Mouse (Mus musculus): ENCODE data around the gene Ttc9. TPM values are rescaled to one million over a fixed set of nuclear protein-coding genes. Genes with fewer than 3 reads are reported as not detected.
A peak's percentile ranks its signal among the peaks of the same experiment; 100 is the strongest.

The Ttc9 gene
- polyA plus RNA-seq, 1 experiment = 31.2 TPM

GRCm38 (mm10) chr12:81609445-81609844 is 21.6 kb upstream of the Ttc9 start:
- TF ChIP-seq CEBPB (IDR thresholded peaks at IDR 0.05; ENCODE audit: insufficient read depth, poor library complexity, severe bottlenecking) (peak; percentile 65; the same call in 1 of the 2 replicates), USF1 (IDR thresholded peaks at IDR 0.05; ENCODE audit: low read depth) (no peak)
- H3K4me3 ChIP-seq = no peak overlapping the region
- H3K27me3 ChIP-seq (ENCODE audit: control insufficient read depth, insufficient read depth, insufficient read length) = no peaks in the 10 kb centered on the region
- H3K36me3 ChIP-seq (ENCODE audit: control insufficient read depth, insufficient read depth) = no peaks in the 10 kb centered on the region
- H3K4me2 ChIP-seq (ENCODE audit: low read depth) = peak overlapping the region; percentile 40
- H3K79me2 ChIP-seq (ENCODE audit: control insufficient read depth, insufficient read depth) = no peaks in the 10 kb centered on the region
- no peak overlapping the region for H3ac ChIP-seq (ENCODE audit: control insufficient read depth, insufficient read length)

GRCm38 (mm10) chr12:81615807-81616206 is 15.2 kb upstream of the Ttc9 start:
- Histone ChIP-seq H3ac (ENCODE audit: control insufficient read depth, insufficient read length) (no peak overlapping the region), H3K4me2 (ENCODE audit: low read depth) (no peak overlapping the region), H3K36me3 (ENCODE audit: control insufficient read depth, insufficient read depth) (no peaks in the 10 kb centered on the region), H3K4me3 (no peak overlapping the region), H3K79me2 (ENCODE audit: control insufficient read depth, insufficient read depth) (no peaks in the 10 kb centered on the region), H3K27me3 (ENCODE audit: control insufficient read depth, insufficient read depth, insufficient read length) (no peaks in the 10 kb centered on the region)
- no peak for TF ChIP-seq MYOG (IDR thresholded peaks at IDR 0.05; ENCODE audit: control insufficient read depth in 1 of 3, insufficient read depth in 1 of 3, insufficient read length in 2 of 3, low read depth in 2 of 3)
- no peak for TF ChIP-seq POLR2AphosphoS2 (IDR thresholded peaks at IDR 0.05; ENCODE audit: insufficient read length, low read depth)
- TF ChIP-seq SRF (IDR thresholded peaks at IDR 0.05; ENCODE audit: control insufficient read depth, insufficient read length, low read depth) = no peak
- TF ChIP-seq TCF12 (IDR thresholded peaks at IDR 0.05; ENCODE audit: insufficient read depth, poor library complexity, severe bottlenecking) = no peak
- TF ChIP-seq REST (IDR thresholded peaks at IDR 0.05; ENCODE audit: insufficient read depth, insufficient read length) = no peak
- TF ChIP-seq TCF3 (IDR thresholded peaks at IDR 0.05; ENCODE audit: insufficient read length, low read depth) = no peak
- no peak for TF ChIP-seq MAX (IDR thresholded peaks at IDR 0.05; ENCODE audit: low read depth)
- no peak for TF ChIP-seq CEBPB (IDR thresholded peaks at IDR 0.05; ENCODE audit: insufficient read depth, poor library complexity, severe bottlenecking)
- no peak for TF ChIP-seq E2F4 (IDR thresholded peaks at IDR 0.05; ENCODE audit: insufficient read depth)
- TF ChIP-seq MYOD1 (IDR thresholded peaks at IDR 0.05; ENCODE audit: control insufficient read depth in 1 of 3, insufficient read length in 2 of 3, low read depth in 2 of 3) = no peak
- no peak for TF ChIP-seq USF1 (IDR thresholded peaks at IDR 0.05; ENCODE audit: low read depth)
- TF ChIP-seq POLR2A (IDR thresholded peaks at IDR 0.05; ENCODE audit: insufficient read length, low read depth) = no peak

GRCm38 (mm10) chr12:81616980-81617379 is 14.1 kb upstream of the Ttc9 start:
- TF ChIP-seq POLR2A (IDR thresholded peaks at IDR 0.05; ENCODE audit: insufficient read length, low read depth) (no peak), TCF3 (IDR thresholded peaks at IDR 0.05; ENCODE audit: insufficient read length, low read depth) (no peak), E2F4 (IDR thresholded peaks at IDR 0.05; ENCODE audit: insufficient read depth) (no peak), POLR2AphosphoS2 (IDR thresholded peaks at IDR 0.05; ENCODE audit: insufficient read length, low read depth) (no peak), MYOG (IDR thresholded peaks at IDR 0.05; ENCODE audit: control insufficient read depth in 1 of 3, insufficient read depth in 1 of 3, insufficient read length in 2 of 3, low read depth in 2 of 3) (no peak), CEBPB (IDR thresholded peaks at IDR 0.05; ENCODE audit: insufficient read depth, poor library complexity, severe bottlenecking) (no peak), MYOD1 (IDR thresholded peaks at IDR 0.05; ENCODE audit: control insufficient read depth in 1 of 3, insufficient read length in 2 of 3, low read depth in 2 of 3) (peak in 2 of 3 experiments; percentile 30 to 57), MAX (IDR thresholded peaks at IDR 0.05; ENCODE audit: low read depth) (no peak)
- no peaks in the 10 kb centered on the region for H3K36me3 ChIP-seq (ENCODE audit: control insufficient read depth, insufficient read depth)
- no peaks in the 10 kb centered on the region for H3K79me2 ChIP-seq (ENCODE audit: control insufficient read depth, insufficient read depth)
- no peaks in the 10 kb centered on the region for H3K27me3 ChIP-seq (ENCODE audit: control insufficient read depth, insufficient read depth, insufficient read length)
- H3K4me2 ChIP-seq (ENCODE audit: low read depth) = no peak overlapping the region
- H3ac ChIP-seq (ENCODE audit: control insufficient read depth, insufficient read length) = no peak overlapping the region
- no peak overlapping the region for H3K4me3 ChIP-seq

- TF ChIP-seq MYOG (IDR thresholded peaks at IDR 0.05; ENCODE audit: control insufficient read depth in 1 of 3, insufficient read depth in 1 of 3, insufficient read length in 2 of 3, low read depth in 2 of 3) = no peak
- no peak for TF ChIP-seq SRF (IDR thresholded peaks at IDR 0.05; ENCODE audit: control insufficient read depth, insufficient read length, low read depth)
- TF ChIP-seq TCF12 (IDR thresholded peaks at IDR 0.05; ENCODE audit: insufficient read depth, poor library complexity, severe bottlenecking) = no peak
- no peak for TF ChIP-seq MAX (IDR thresholded peaks at IDR 0.05; ENCODE audit: low read depth)
- no peak for TF ChIP-seq MYOD1 (IDR thresholded peaks at IDR 0.05; ENCODE audit: control insufficient read depth in 1 of 3, insufficient read length in 2 of 3, low read depth in 2 of 3)
- TF ChIP-seq POLR2AphosphoS2 (IDR thresholded peaks at IDR 0.05; ENCODE audit: insufficient read length, low read depth) = no peak
- TF ChIP-seq REST (IDR thresholded peaks at IDR 0.05; ENCODE audit: insufficient read depth, insufficient read length) = no peak
- no peak for TF ChIP-seq TCF3 (IDR thresholded peaks at IDR 0.05; ENCODE audit: insufficient read length, low read depth)
- Histone ChIP-seq H3K36me3 (ENCODE audit: control insufficient read depth, insufficient read depth) (no peaks in the 10 kb centered on the region), H3K4me3 (no peak overlapping the region), H3K79me2 (ENCODE audit: control insufficient read depth, insufficient read depth) (no peaks in the 10 kb centered on the region), H3K4me2 (ENCODE audit: low read depth) (no peak overlapping the region), H3ac (ENCODE audit: control insufficient read depth, insufficient read length) (no peak overlapping the region), H3K27me3 (ENCODE audit: control insufficient read depth, insufficient read depth, insufficient read length) (no peaks in the 10 kb centered on the region)
Observed at GRCm38 (mm10) chr12:81619302-81619701, 11.7 kb upstream of the Ttc9 start.

GRCm38 (mm10) chr12:81623377-81623776 is 7.7 kb upstream of the Ttc9 start:
- Histone ChIP-seq H3K36me3 (ENCODE audit: control insufficient read depth, insufficient read depth) (no peaks in the 10 kb centered on the region), H3K79me2 (ENCODE audit: control insufficient read depth, insufficient read depth) (no peaks in the 10 kb centered on the region), H3ac (ENCODE audit: control insufficient read depth, insufficient read length) (no peak overlapping the region), H3K27me3 (ENCODE audit: control insufficient read depth, insufficient read depth, insufficient read length) (no peaks in the 10 kb centered on the region), H3K4me3 (no peak overlapping the region), H3K4me2 (ENCODE audit: low read depth) (no peak overlapping the region)
- no peak for TF ChIP-seq E2F4 (IDR thresholded peaks at IDR 0.05; ENCODE audit: insufficient read depth)
- no peak for TF ChIP-seq POLR2A (IDR thresholded peaks at IDR 0.05; ENCODE audit: insufficient read length, low read depth)
- TF ChIP-seq CEBPB (IDR thresholded peaks at IDR 0.05; ENCODE audit: insufficient read depth, poor library complexity, severe bottlenecking) = no peak
- TF ChIP-seq POLR2AphosphoS2 (IDR thresholded peaks at IDR 0.05; ENCODE audit: insufficient read length, low read depth) = no peak
- no peak for TF ChIP-seq TCF3 (IDR thresholded peaks at IDR 0.05; ENCODE audit: insufficient read length, low read depth)
- no peak for TF ChIP-seq SRF (IDR thresholded peaks at IDR 0.05; ENCODE audit: control insufficient read depth, insufficient read length, low read depth)
- no peak for TF ChIP-seq REST (IDR thresholded peaks at IDR 0.05; ENCODE audit: insufficient read depth, insufficient read length)
- TF ChIP-seq MYOG (IDR thresholded peaks at IDR 0.05; ENCODE audit: control insufficient read depth in 1 of 3, insufficient read depth in 1 of 3, insufficient read length in 2 of 3, low read depth in 2 of 3) = no peak
- no peak for TF ChIP-seq USF1 (IDR thresholded peaks at IDR 0.05; ENCODE audit: low read depth)
- TF ChIP-seq MYOD1 (IDR thresholded peaks at IDR 0.05; ENCODE audit: control insufficient read depth in 1 of 3, insufficient read length in 2 of 3, low read depth in 2 of 3) = no peak
- no peak for TF ChIP-seq MAX (IDR thresholded peaks at IDR 0.05; ENCODE audit: low read depth)
- no peak for TF ChIP-seq TCF12 (IDR thresholded peaks at IDR 0.05; ENCODE audit: insufficient read depth, poor library complexity, severe bottlenecking)
